Mouse (Mus musculus) heart, embryonic 10.5 days (tissue): ENCODE measurements around the gene Gm5485. TPM values are rescaled to one million over a fixed set of nuclear protein-coding genes. Genes with fewer than 3 reads are reported as not detected.

Experiments
- DNase-seq: peaks from one replicate; pipeline ENCODE4 v3.0.0-alpha.2; 2017; ENCODE audit warnings: low spot score
- H3K27ac ChIP-seq: fragments of 300-500 bp; sonication (generic); 2 replicates; pipeline ENCODE4 v1.5.1; 2016; ENCODE audit warnings: mild to moderate bottlenecking
- H3K27me3 ChIP-seq: fragments of 300-500 bp; sonication (generic); 2 replicates; pipeline ENCODE4 v1.6.1; 2016; ENCODE audit warnings: mild to moderate bottlenecking; ENCODE audit not compliant: poor library complexity, insufficient read depth, severe bottlenecking
- H3K36me3 ChIP-seq: fragments of 300-500 bp; sonication (generic); 2 replicates; pipeline ENCODE4 v1.6.1; 2016; ENCODE audit warnings: mild to moderate bottlenecking, moderate library complexity
- H3K4me1 ChIP-seq: fragments of 300-500 bp; sonication (generic); 2 replicates; pipeline ENCODE4 v1.6.1; 2016; ENCODE audit warnings: mild to moderate bottlenecking
- H3K4me3 ChIP-seq: fragments of 300-500 bp; sonication (generic); 2 replicates; pipeline ENCODE4 v1.5.1; 2016; ENCODE audit warnings: mild to moderate bottlenecking, moderate library complexity
- H3K9me3 ChIP-seq: fragments of 300-500 bp; sonication (generic); 2 replicates; pipeline ENCODE4 v1.6.1; 2016; ENCODE audit warnings: mild to moderate bottlenecking, moderate library complexity
- WGBS: fragments of 180-500 bp; shearing (Covaris S2); methylation state at CpG from one replicate; pipeline ENCODE4 v1.1.7; 2016; 5-methylcytosine and 5-hydroxymethylcytosine counted together
- polyA plus RNA-seq: library from polyadenylated mRNA; unstranded; fragments of >200 nt; fragmentation: Nextera tagmentation; extraction: Ambion mirVana; gene quantifications from 2 replicates; pipeline ENCODE4 v1.2.1, GENCODE M21; 2016

The Gm5485 gene
- polyA plus RNA-seq, 1 experiment from 2014 or later, result not detected

DNA sequence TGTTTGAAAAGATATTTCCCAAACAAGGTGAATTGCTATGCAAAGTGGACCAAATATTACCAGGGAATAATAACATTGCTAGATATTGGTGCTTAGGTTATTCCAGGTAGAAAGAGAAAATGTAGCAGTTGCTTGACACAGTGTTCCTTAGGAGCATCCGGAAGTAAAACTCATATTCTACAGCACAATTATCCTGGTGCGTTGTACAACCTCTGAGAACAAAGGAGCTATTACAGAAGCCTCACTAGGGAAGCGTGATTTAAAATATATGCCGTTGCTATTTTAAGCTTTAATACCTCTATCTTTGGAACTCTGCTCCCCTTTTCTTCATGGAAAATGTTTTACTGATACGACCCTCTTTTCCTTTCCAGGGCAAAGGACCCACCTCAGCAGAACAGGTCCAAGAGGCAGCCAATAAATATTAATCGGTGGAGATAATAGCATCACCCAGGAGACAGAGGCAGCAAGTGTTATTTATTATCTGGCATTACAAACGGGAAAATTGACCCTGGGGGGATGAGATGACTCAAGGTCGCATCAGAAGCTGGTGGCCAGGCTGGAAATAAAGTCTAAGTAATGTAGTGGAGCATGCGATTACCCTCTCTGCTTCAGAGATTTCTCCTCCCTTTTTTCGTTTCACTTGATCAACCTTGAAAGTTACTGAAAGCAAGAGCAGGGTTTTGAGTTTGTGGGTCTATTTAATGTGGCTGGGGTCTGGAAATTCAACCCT is 6.4 kb downstream of the Gm5485 start:
- Histone ChIP-seq H3K27me3 (no peaks in the 10 kb centered on the region), H3K9me3 (no peaks in the 10 kb centered on the region), H3K4me3 (no peak overlapping the region), H3K4me1 (no peaks in the 10 kb centered on the region), H3K27ac (no peak overlapping the region), H3K36me3 (no peaks in the 10 kb centered on the region)
- WGBS, result 75% methylated on average over 10 of the region's 10 CpGs
- no peak for DNase-seq

DNA sequence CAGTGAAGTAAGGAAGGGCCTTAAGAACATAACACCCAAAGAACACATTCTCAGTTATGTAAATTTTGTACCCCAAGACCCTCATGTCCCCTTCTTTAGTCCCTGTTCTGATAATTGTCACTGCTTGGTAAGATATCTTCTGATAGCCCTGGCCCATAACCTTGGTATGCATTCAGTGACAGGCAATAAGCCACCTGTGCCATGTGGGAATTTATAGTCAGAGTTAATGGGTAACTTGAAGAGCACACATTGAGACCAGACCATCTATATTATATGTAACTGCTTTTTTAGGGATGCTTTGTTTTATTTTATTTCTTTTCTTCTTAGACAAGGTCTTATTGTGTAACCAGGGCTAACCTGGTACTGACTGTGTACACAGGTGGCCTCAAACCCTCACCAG is 8.2 kb downstream of the Gm5485 start:
- no peak overlapping the region for H3K4me3 ChIP-seq

DNA sequence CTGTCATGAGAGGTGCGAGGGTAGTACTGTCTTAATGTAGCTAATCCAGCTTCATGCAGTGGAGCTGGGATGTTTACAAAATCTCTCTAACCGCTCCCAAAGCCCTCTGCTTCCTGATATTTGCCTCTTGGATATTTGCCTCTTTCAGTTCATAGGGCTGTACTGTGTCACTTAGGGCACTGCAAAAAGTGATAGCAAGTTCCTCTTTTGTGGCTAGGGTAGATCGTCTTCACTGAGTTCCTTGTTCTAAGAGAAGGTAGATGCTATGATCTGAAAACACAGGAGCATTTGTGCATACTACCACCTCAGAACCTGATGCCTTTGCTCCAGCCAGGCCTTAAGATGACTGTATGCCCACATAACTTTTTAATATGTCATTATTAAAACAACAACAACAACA is 8.8 kb downstream of the Gm5485 start:
- Histone ChIP-seq H3K4me1 (no peaks in the 10 kb centered on the region), H3K36me3 (no peaks in the 10 kb centered on the region), H3K9me3 (no peaks in the 10 kb centered on the region), H3K4me3 (no peak overlapping the region), H3K27me3 (no peaks in the 10 kb centered on the region), H3K27ac (no peak overlapping the region)
- DNase-seq, result no peak
- 81% methylated on average over 3 of the region's 3 CpGs for WGBS

More for the DNA sequence above, 8.2 kb downstream of the Gm5485 start:
- Histone ChIP-seq H3K9me3 (no peaks in the 10 kb centered on the region), H3K27ac (no peak overlapping the region), H3K4me1 (no peaks in the 10 kb centered on the region), H3K27me3 (no peaks in the 10 kb centered on the region), H3K36me3 (no peaks in the 10 kb centered on the region)
- no peak for DNase-seq

DNA sequence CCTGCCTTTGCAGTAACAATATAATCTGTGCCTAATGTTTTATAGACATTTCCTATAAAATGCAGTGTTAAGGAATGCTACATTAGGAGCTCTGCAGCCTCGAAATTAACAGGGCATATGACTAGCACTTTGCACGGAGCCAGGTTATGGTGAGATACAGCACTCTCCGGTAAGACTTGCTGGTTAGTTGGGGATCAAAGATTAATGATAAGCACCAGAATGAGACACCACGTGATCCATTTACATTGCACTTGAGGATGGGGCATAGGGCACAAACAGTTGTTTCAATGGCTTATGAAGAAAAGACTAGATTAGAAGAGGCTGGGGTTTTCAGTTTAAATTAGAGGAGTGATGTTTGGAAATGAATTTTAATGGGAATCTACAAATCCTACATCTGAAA is 9.3 kb downstream of the Gm5485 start:
- Histone ChIP-seq H3K9me3 (no peaks in the 10 kb centered on the region), H3K36me3 (no peaks in the 10 kb centered on the region), H3K27ac (no peak overlapping the region), H3K4me3 (no peak overlapping the region), H3K4me1 (no peaks in the 10 kb centered on the region), H3K27me3 (no peaks in the 10 kb centered on the region)
- no peak for DNase-seq
- 83% methylated on average over 4 of the region's 4 CpGs for whole genome bisulfite sequencing

DNA sequence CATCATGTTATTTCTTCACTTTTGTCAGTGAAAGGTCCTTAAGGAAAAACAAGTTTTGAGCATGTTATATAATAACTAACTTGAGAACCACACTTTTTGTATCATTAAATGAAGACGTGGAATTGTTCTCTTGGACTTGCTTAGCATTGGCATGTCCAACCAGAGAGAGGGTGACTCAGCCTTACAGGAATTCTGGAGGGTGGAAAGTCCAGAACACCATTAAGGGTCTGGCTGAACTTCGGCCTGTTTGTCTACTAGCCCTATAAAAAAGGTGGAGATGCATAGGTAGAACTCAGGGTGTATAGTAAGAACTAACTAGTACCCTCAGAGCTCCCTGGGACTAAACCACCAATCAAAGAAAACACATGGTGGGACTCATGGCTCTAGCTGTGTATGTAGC is 16.9 kb downstream of the Gm5485 start:
- H3K4me3 ChIP-seq, result no peak overlapping the region
- H3K9me3 ChIP-seq, result no peaks in the 10 kb centered on the region
- H3K27me3 ChIP-seq, result no peaks in the 10 kb centered on the region
- no peak for DNase-seq
- 79% methylated on average over 2 of the region's 2 CpGs for WGBS
- no peak overlapping the region for H3K27ac ChIP-seq
- no peaks in the 10 kb centered on the region for H3K4me1 ChIP-seq
- no peaks in the 10 kb centered on the region for H3K36me3 ChIP-seq

DNA sequence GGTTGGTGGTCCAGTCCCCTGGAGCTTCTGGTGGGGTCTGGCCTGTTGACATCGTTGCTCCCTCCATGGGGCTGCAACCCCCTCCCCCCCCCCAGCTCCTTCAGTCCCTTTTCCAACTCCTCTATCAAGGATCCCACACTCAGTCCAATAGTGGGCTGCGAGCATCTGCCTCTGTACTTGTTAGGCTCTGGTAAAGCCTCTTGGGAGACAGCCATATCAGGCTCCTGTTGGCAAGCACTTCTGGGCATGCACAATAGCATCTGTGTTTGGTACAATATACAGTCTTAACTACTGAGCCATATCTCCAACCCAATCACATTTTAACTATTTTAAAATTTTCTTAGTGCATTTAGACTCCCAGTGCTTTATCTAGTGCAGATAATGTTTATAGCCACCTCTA is 25.2 kb downstream of the Gm5485 start:
- Histone ChIP-seq H3K36me3 (no peaks in the 10 kb centered on the region), H3K4me1 (no peaks in the 10 kb centered on the region), H3K4me3 (no peak overlapping the region), H3K27ac (no peak overlapping the region), H3K9me3 (no peaks in the 10 kb centered on the region), H3K27me3 (no peaks in the 10 kb centered on the region)
- DNase-seq, result no peak
- WGBS, result 73% methylated on average over 2 of the region's 2 CpGs

DNA sequence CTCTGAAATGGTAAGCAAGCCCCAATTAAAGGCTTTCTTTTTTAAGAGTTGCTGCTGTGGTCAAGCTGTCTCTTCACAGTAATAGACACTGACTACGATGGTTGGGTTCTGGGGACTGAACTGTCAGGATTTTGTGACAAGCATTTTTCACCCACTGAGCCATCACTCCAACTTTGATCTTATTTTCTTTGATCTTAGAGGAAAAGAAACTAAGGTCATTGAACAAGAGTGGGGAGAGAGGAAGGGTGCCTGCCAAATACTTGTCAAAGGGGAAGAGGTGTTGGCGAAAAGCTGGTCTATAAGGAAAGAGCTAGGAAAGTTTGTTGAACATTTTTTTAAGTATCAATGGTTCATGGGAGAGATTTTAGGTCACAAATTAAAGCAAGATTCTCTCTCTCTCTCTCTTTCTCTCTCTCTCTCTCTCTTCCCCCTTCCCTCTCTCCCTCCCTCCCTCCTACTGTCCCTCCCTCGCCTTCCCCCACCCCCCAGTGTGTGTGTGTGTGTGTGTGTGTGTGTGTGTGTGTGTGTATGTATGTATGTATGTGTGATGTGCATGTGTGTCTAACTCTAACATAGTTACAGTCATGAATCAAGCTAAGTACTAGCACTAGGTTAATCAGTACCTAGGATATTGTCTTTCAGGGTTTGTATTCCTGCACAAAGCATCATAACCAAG is 28.5 kb downstream of the Gm5485 start:
- no peak for DNase-seq
- Histone ChIP-seq H3K36me3 (no peaks in the 10 kb centered on the region), H3K4me1 (no peaks in the 10 kb centered on the region), H3K4me3 (no peak overlapping the region), H3K9me3 (no peaks in the 10 kb centered on the region), H3K27ac (no peak overlapping the region), H3K27me3 (no peaks in the 10 kb centered on the region)
- WGBS, result 68% methylated on average over 2 of the region's 3 CpGs

DNA sequence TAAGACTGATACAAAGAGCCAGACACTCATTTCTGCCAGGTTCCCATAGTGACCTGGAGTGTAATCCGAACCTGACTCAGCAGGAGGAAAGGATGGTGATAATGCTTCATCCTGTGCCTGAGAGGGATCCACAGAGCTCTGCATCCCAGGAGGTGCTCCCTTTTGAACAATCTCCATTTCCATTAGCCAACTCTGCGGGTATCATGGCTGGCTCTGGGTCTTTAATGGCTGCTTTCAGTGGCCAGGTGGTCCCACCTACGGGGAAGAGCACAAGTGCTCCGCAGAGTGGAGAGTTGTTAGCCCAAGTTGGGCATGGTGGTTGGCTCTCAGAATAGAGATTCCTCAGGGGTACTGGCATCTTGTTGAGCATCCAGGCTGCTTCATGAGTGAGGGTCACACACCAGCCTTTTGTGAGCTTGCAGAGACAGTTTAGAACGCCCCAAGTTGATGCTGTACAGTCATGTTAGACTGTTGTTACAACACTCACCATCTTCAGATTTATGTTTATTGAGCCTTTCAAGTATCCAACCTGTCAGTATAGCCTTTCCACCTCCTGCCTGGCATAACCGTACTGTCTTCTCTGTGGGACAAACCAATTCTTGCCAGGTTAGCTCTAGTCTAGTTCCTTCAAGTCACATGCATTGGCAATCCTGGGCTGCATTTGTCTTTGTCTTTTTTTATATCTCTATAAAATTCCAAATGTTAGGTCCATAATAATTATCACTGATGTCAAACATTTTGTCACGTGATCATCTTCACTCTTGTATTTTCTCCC is 38.3 kb downstream of the Gm5485 start:
- no peak overlapping the region for H3K27ac ChIP-seq
- no peaks in the 10 kb centered on the region for H3K4me1 ChIP-seq
- no peaks in the 10 kb centered on the region for H3K27me3 ChIP-seq
- H3K9me3 ChIP-seq, result no peaks in the 10 kb centered on the region
- no peak overlapping the region for H3K4me3 ChIP-seq
- H3K36me3 ChIP-seq, result no peaks in the 10 kb centered on the region
- DNase-seq, result no peak
- 77% methylated on average over 7 of the region's 7 CpGs for WGBS

DNA sequence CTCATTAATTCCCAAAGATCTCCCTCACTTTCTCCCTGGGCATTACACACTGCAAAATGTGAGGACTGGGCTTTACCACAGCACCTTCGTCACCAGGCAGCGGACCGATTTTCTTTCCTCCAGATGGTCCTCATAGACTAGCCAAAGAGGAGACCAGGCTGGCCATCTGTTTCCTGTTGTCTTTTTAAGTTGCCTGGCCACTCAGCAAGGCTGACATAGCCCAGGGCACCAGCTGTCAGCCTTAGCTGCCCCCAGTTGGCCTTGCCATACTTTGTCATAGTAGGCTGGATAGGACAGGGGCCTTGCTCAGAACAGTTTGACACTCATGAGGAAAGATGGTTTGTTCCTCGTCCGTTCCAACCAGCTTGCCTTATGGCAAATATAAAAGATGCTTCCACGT is 39.8 kb downstream of the Gm5485 start:
- Histone ChIP-seq H3K4me1 (no peaks in the 10 kb centered on the region), H3K27me3 (no peaks in the 10 kb centered on the region), H3K27ac (no peak overlapping the region), H3K4me3 (no peak overlapping the region), H3K36me3 (no peaks in the 10 kb centered on the region), H3K9me3 (no peaks in the 10 kb centered on the region)
- no peak for DNase-seq
- WGBS, result 72% methylated on average over 6 of the region's 6 CpGs

DNA sequence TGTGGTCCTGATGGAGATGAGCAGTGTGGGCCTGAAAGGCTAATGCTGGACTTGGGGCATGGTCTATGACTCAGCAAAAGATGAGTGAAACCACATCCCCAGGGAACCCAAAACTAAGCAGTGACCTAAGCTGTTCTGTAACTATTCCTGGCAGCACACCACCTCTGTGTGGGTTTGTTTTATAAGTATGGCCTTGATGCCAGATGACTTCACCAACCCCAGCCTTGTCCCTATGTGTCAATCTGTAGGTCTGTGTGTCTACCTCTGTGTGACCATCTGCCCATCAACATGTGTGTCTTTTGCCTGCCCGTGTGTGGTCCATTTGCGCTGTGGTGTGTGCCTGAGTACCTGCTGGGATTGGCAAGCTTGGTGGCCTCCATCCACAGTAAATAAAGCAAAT is 44.1 kb downstream of the Gm5485 start:
- Histone ChIP-seq H3K4me3 (no peak overlapping the region), H3K27me3 (no peaks in the 10 kb centered on the region), H3K4me1 (no peaks in the 10 kb centered on the region), H3K9me3 (no peaks in the 10 kb centered on the region), H3K36me3 (no peaks in the 10 kb centered on the region), H3K27ac (no peak overlapping the region)
- WGBS, result 88% methylated on average over 2 of the region's 2 CpGs
- DNase-seq, result no peak

DNA sequence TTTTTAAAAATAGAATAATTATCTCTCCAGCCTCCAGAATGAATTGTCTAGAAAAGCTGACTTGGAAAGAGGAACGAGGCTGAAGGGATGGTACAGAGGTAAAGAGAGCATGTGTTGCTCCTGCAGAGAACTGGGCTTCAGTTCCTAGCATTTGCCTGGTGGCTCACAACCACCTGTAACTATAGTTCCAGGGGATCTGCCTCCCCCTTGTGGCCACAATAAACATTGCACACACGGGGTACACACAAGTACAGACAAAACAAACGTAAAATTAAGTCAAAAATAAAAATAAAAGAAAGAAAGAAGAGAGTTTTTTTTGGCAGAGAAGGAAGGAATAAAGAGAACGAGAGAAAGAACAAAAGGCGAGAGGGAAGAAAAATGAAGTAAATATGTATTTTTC is 45.4 kb downstream of the Gm5485 start:
- H3K9me3 ChIP-seq, result no peaks in the 10 kb centered on the region
- H3K4me1 ChIP-seq, result no peaks in the 10 kb centered on the region
- no peaks in the 10 kb centered on the region for H3K36me3 ChIP-seq
- no peaks in the 10 kb centered on the region for H3K27me3 ChIP-seq
- H3K27ac ChIP-seq, result no peak overlapping the region
- H3K4me3 ChIP-seq, result no peak overlapping the region
- no peak for DNase-seq
- WGBS, result 92% methylated on average over 5 of the region's 5 CpGs

DNA sequence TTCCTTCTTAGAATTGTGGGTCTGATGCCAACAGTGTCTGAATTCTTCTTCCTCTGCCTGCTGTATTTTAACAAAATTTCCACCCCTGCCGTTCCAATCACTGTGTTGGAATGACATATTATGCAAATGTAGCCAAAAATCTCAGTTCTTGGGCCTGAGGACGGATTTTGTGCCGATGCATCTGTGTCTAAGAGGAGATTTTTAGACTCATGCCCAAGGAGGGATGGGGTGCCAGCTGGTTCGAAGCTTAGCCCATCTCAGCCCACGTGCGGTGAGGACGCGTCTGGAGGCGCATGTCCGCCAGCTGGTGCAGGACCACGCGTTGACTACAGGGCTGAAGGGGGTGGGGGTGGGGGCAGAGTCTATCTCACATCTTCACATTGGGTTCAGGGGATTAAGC is 51.3 kb downstream of the Gm5485 start:
- 91% methylated on average over 12 of the region's 12 CpGs for WGBS
- no peak overlapping the region for H3K27ac ChIP-seq

DNA sequence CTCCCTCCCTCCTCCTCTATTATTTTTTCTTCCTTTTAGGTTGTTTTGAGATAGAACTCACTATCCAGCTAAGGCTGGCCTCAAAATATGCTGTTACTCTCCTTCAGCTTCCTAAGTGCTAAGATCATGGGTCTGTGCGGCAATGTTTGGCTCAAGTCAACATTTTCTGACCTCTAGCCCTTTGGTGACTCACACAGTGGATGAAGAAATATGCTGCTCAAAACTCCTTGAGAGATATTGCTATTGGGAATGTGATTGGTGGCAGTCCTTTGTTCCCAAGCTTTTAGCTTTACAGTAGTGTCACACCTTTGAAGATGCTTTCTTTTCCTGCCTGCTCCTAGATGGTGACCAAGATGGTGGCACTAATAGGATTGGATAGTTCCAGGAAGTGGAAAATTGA is 55.8 kb downstream of the Gm5485 start:
- DNase-seq, result no peak
- H3K36me3 ChIP-seq, result no peaks in the 10 kb centered on the region
- H3K4me3 ChIP-seq, result no peak overlapping the region
- 87% methylated on average over 1 of the region's 1 CpGs for WGBS
- no peaks in the 10 kb centered on the region for H3K4me1 ChIP-seq
- no peak overlapping the region for H3K27ac ChIP-seq
- no peaks in the 10 kb centered on the region for H3K27me3 ChIP-seq
- H3K9me3 ChIP-seq, result no peaks in the 10 kb centered on the region

More for the DNA sequence above, 51.3 kb downstream of the Gm5485 start:
- no peak overlapping the region for H3K4me3 ChIP-seq
- no peaks in the 10 kb centered on the region for H3K36me3 ChIP-seq
- H3K9me3 ChIP-seq, result no peaks in the 10 kb centered on the region
- no peaks in the 10 kb centered on the region for H3K4me1 ChIP-seq
- H3K27me3 ChIP-seq, result no peaks in the 10 kb centered on the region
- no peak for DNase-seq
